Mouse (Mus musculus) liver, adult 2 months (tissue): ENCODE results near the gene Atp9a. TPM values are rescaled to one million over a fixed set of nuclear protein-coding genes. Genes with fewer than 3 reads are reported as not detected.

Experiments
- DNase-seq: peaks from one replicate; pipeline ENCODE4 v3.0.0-alpha.2; 2011; ENCODE audit warnings: low read depth, low spot score; ENCODE audit errors: extremely low read depth
- H3K27ac ChIP-seq: fragments of 200-500 bp; replicated peaks from 2 replicates; pipeline ENCODE4 v1.5.1; 2012; ENCODE audit warnings: low read depth, mild to moderate bottlenecking, control low read depth, inconsistent platforms, low read length; ENCODE audit not compliant: insufficient read depth
- H3K27me3 ChIP-seq: fragments of 200-500 bp; 2 replicates; pipeline ENCODE4 v1.6.1; 2012; ENCODE audit warnings: mild to moderate bottlenecking, moderate library complexity, low read length, inconsistent platforms; ENCODE audit not compliant: control insufficient read depth, insufficient read depth
- H3K36me3 ChIP-seq: fragments of 200-500 bp; 2 replicates; pipeline ENCODE4 v1.6.1; 2012; ENCODE audit warnings: low read length, inconsistent platforms; ENCODE audit not compliant: control insufficient read depth, insufficient read depth
- H3K4me1 ChIP-seq: fragments of 200-500 bp; 2 replicates; pipeline ENCODE4 v1.6.1; 2011; ENCODE audit warnings: low read length; ENCODE audit not compliant: control insufficient read depth, insufficient read depth
- H3K4me3 ChIP-seq: fragments of 200-500 bp; 2 replicates; pipeline ENCODE4 v1.5.1; 2011; ENCODE audit warnings: low read depth, mild to moderate bottlenecking, control low read depth, low read length, moderate library complexity; ENCODE audit not compliant: insufficient read depth
- H3K79me2 ChIP-seq: fragments of 200-500 bp; 2 replicates; pipeline ENCODE4 v1.6.1; 2012; ENCODE audit warnings: inconsistent platforms, mild to moderate bottlenecking, low read length, moderate library complexity; ENCODE audit not compliant: control insufficient read depth, insufficient read depth
- H3K9ac ChIP-seq: fragments of 200-500 bp; 2 replicates; pipeline ENCODE4 v1.6.1; 2012; ENCODE audit warnings: low read depth, mild to moderate bottlenecking, control low read depth, inconsistent platforms, low read length
- CTCF ChIP-seq: fragments of 200-500 bp; IDR thresholded peaks from 2 replicates; pipeline ENCODE4 v1.5.1; 2011; ENCODE audit warnings: low read depth, low read length, control low read depth
- POLR2A ChIP-seq: fragments of 200-500 bp; IDR thresholded peaks from 2 replicates; pipeline ENCODE4 v1.6.1; 2011; ENCODE audit warnings: low read length, control low read depth; ENCODE audit not compliant: insufficient read depth; ENCODE audit errors: extremely low read depth
- WGBS: fragments of 180-500 bp; shearing (Covaris S2); methylation state at CpG from one replicate; pipeline ENCODE4 v1.1.7; 2018; 5-methylcytosine and 5-hydroxymethylcytosine counted together
- polyA plus RNA-seq: library from polyadenylated mRNA; depleted of rRNA; stranded (reverse); fragments of >200 nt; gene quantifications from 2 replicates; pipeline ENCODE4 v1.2.3, GENCODE M21; 2012
- total RNA-seq: library from RNA; depleted of rRNA; stranded (reverse); fragments of >200 nt; gene quantifications from 2 replicates; pipeline ENCODE4 v1.2.3, GENCODE M21; 2014

The Atp9a gene
- total and polyA plus RNA-seq, 2 experiments: 33.7 to 49.3 TPM

DNA sequence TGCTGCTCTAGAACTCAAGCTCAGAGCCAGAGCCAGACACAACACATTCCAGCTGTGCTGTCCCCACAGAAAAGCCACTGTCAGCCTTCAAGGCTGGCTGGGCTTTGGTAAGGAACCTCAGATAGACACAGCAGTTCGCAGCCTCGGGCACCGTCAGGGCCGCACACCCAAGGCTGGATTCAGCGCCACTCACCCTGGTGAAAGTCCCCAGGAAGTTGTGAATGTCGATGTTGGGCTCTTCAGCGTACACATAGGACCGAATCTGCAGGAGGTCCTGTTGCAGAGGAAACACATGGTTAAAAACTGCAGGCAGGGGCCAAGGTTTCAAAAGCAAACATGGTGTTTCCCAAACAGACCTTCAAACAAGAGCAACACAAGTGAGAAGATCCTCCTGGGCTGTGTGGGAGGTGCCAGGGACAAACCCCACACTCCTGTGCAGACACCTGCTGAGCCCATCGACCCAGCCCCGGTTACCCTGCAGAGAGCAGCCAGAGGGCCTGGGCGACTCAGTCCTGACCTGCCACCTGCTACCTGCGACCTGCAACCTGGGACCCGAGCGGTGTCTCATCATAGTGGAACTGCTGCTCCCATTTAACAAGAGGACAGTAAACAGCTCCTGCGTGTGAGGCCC lies 58.6 kb downstream of the Atp9a start:
- Histone ChIP-seq H3K27me3 (no peaks in the 10 kb centered on the region), H3K36me3 (peaks cover 5% of the 10 kb centered on the region; the same call in 1 of the 2 replicates), H3K4me1 (no peaks in the 10 kb centered on the region), H3K9ac (no peak overlapping the region), H3K79me2 (no peaks in the 10 kb centered on the region), H3K4me3 (no peak overlapping the region), H3K27ac (no peak overlapping the region)
- TF ChIP-seq POLR2A (no peak), CTCF (no peak)
- WGBS: 63% methylated on average over 15 of the region's 15 CpGs
- no peak for DNase-seq

DNA sequence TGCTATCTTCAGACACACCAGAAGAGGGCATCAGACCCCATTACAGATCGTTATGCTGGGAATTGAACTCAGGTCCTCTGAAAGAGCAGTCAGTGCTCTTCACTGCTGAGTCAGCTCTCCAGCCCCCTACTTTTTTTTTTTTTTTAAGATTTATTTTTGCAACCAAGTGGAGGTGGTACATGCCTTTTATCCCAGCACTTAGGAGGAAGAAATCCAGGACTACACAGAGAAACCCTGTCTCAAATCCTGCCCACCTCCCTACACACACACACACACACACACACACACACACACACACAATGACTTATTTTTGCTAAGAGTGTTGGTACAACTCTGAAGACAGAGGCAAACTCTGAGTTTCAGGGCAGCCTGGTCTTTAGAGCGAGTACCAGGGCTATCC lies 59.5 kb downstream of the Atp9a start:
- Histone ChIP-seq H3K79me2 (no peaks in the 10 kb centered on the region), H3K9ac (no peak overlapping the region), H3K4me3 (no peak overlapping the region), H3K27me3 (no peaks in the 10 kb centered on the region), H3K27ac (no peak overlapping the region), H3K4me1 (no peaks in the 10 kb centered on the region), H3K36me3 (peaks cover 5% of the 10 kb centered on the region; the same call in 1 of the 2 replicates)
- 85% methylated on average over 2 of the region's 2 CpGs for WGBS
- no peak for DNase-seq
- TF ChIP-seq CTCF (no peak), POLR2A (no peak)

DNA sequence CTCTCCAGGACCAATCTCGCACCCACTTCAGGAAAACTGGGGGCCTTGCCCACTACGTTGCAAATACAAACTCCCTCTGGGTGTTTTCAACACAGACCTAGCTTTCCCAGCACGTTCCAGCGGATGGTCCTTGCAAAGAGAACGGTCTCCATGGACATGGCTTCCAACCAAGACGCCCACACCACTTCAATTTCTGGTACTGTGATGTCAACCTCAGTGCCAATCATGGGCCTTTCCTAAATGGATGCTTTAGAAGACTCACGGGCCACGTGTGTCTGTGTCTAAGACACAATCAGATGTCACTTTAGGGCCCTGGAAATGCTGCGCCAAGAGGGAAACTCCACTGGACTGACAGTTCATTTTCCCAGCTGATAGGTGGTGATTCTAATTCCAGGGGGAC lies 60.7 kb downstream of the Atp9a start:
- 97% methylated on average over 9 of the region's 9 CpGs for WGBS

DNA sequence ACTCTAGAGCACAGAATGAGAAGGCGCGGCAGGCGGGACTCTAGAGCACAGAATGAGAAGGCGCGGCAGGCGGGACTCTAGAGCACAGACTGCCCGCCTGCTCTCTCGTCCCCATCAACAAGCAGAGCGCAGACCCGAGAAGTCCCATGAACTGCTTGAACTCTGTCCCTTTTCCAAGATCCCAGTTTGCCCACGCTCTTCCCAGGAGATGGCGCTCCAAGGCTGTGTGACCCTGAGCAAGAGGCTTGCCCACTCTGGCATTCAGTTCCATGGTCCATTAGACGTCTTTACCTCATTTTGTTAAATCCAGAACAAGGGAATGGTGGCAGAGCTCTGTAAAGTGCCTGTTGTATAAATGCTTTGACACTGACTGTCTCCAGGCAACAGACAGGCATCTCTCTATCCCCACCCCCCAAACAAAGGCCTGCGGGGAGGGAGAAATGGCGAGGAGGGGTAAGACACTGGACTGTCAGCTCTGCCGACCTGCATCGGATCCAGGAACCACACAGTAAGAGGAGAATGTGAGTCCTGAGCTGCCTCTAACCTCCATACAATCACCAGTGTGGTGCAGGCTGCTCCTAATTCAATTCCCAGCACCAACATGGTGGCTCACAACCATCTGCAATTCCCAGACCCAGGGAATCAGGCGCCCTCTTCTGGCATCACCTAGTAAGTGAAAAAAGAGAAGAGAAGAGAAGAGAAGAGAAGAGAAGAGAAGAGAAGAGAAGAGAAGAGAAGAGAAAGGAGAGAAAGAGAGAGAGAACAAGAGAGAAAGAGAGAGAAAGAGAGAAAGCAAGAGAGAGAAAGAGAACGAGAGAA lies 62.6 kb downstream of the Atp9a start:
- DNase-seq: no peak
- Histone ChIP-seq H3K79me2 (no peaks in the 10 kb centered on the region), H3K27ac (no peak overlapping the region), H3K4me1 (no peaks in the 10 kb centered on the region), H3K4me3 (no peak overlapping the region), H3K9ac (no peak overlapping the region), H3K36me3 (peaks cover 5% of the 10 kb centered on the region; the same call in 1 of the 2 replicates), H3K27me3 (no peaks in the 10 kb centered on the region)
- TF ChIP-seq CTCF: no peak
- no peak for TF ChIP-seq POLR2A
- WGBS: 89% methylated on average over 19 of the region's 19 CpGs

More for the DNA sequence above, 60.7 kb downstream of the Atp9a start:
- Histone ChIP-seq H3K36me3 (peaks cover 5% of the 10 kb centered on the region; the same call in 1 of the 2 replicates), H3K27ac (no peak overlapping the region), H3K4me1 (no peaks in the 10 kb centered on the region), H3K4me3 (no peak overlapping the region), H3K9ac (no peak overlapping the region), H3K79me2 (no peaks in the 10 kb centered on the region), H3K27me3 (no peaks in the 10 kb centered on the region)
- TF ChIP-seq CTCF (no peak), POLR2A (no peak)
- no peak for DNase-seq

DNA sequence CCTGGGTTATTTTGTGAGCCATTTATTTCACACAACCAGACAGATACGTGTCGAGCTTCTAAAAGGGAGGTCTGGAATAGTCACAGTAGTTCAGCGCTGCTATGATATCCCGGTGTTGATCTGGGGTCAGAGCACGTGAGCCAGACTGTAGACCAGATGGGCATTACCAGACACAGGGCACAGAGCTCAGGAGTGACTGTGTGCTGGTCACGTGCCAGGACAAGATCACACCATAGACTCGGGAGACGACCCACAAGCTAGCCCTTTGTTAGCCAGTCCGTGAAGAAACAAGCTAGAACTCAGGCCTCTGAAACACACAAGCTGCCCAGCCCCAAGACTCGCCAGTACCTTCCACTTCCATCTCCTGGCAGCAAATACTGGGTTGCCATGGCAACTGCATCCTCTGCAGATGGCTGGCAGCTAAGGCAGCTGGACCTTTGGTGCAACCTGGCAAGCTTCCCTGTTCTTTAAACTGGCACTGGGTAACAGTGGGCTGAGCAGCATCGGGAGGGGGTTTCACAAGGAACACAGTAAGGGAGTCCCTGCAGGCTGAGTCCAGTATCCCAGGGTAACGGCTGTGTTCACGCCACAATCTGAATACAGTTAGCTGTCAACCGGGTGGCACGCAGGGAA lies 63.4 kb downstream of the Atp9a start:
- H3K36me3 ChIP-seq: peaks cover 5% of the 10 kb centered on the region; the same call in 1 of the 2 replicates
- H3K79me2 ChIP-seq: no peaks in the 10 kb centered on the region
- H3K27me3 ChIP-seq: no peaks in the 10 kb centered on the region
- H3K4me1 ChIP-seq: no peaks in the 10 kb centered on the region
- no peak overlapping the region for H3K27ac ChIP-seq
- TF ChIP-seq CTCF (no peak), POLR2A (no peak)
- no peak overlapping the region for H3K9ac ChIP-seq
- WGBS: 91% methylated on average over 15 of the region's 15 CpGs
- no peak for DNase-seq
- H3K4me3 ChIP-seq: no peak overlapping the region

DNA sequence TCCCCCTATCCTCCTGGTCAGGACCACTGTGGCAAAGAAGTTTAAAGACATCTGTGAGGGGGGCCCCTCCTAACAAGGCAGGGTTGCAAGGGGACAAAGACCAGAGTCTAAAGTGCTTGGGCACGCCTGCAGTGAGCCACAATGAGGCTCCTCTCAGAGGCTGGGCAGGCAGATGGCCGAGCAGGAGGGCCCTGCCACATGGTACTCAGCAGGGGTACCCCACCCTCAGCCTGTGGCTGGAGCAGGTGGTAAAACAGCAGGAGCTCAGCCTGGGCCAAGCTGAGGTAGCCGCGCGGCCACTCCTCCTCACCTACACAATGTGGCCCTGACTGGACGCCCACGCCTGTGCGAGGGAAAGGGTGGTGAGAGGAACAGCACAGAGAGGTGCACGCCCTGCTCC lies 64.6 kb downstream of the Atp9a start:
- Histone ChIP-seq H3K36me3 (peaks cover 10% of the 10 kb centered on the region; the same call in 1 of the 2 replicates), H3K4me3 (no peak overlapping the region), H3K27me3 (no peaks in the 10 kb centered on the region), H3K9ac (no peak overlapping the region), H3K4me1 (no peaks in the 10 kb centered on the region), H3K27ac (no peak overlapping the region), H3K79me2 (no peaks in the 10 kb centered on the region)
- no peak for DNase-seq
- TF ChIP-seq CTCF (no peak), POLR2A (no peak)
- 89% methylated on average over 9 of the region's 9 CpGs for WGBS
